Mouse (Mus musculus): ENCODE results near the gene Cst12.
"Not testable (repeated sequence)": the region's sequence is repeated elsewhere in the genome, so short reads cannot be mapped to it uniquely, and the experiment has no call there.

Cst12 gene

GRCm38 (mm10) chr2:148789142-148789541 lies at the start of gene Cst12:
Gene Cst12 (plus strand): TSS chr2:148789361.
- DNase-seq (ENCODE audit: low spot score): no peak

- DNase-seq (ENCODE audit: low spot score): no peak
Measured at GRCm38 (mm10) chr2:148743001-148743400, 46.2 kb upstream of the Cst12 start.

GRCm38 (mm10) chr2:148743846-148744407 lies 45.2 kb upstream of the Cst12 start:
- no peak for DNase-seq (ENCODE audit: low spot score)

- no peak for DNase-seq (ENCODE audit: low spot score)
Measured at GRCm38 (mm10) chr2:148750058-148750457, 39.1 kb upstream of the Cst12 start, which contains the start of gene Cstl1. Gene Cstl1 (plus strand): TSS chr2:148750358.

- DNase-seq (ENCODE audit: low spot score): peak; percentile 36
Measured at GRCm38 (mm10) chr2:148751893-148752813, 37.0 kb upstream of the Cst12 start.

GRCm38 (mm10) chr2:148754310-148754846 lies 34.8 kb upstream of the Cst12 start:
- DNase-seq (ENCODE audit: low spot score): no peak

GRCm38 (mm10) chr2:148763648-148764388 lies 25.3 kb upstream of the Cst12 start:
- DNase-seq (ENCODE audit: low spot score): peak; percentile 19

GRCm38 (mm10) chr2:148771397-148771796 lies 17.8 kb upstream of the Cst12 start, which contains the start of gene Cst11:
Gene Cst11 (minus strand): TSS chr2:148771497.
- DNase-seq (ENCODE audit: low spot score): not testable (repeated sequence)

- DNase-seq (ENCODE audit: low spot score): no peak
Measured at GRCm38 (mm10) chr2:148781709-148782108, 7.5 kb upstream of the Cst12 start, which contains the start of gene 8030411F24Rik. Gene 8030411F24Rik (plus strand): TSS chr2:148782009.

GRCm38 (mm10) chr2:148798485-148798884 lies 9.3 kb downstream of the Cst12 start, which contains the start of gene Cst8:
Gene Cst8 (plus strand): TSS chr2:148798785.
- DNase-seq (ENCODE audit: low spot score): no peak

GRCm38 (mm10) chr2:148801491-148801921 lies 12.3 kb downstream of the Cst12 start:
- DNase-seq (ENCODE audit: low spot score): no peak

GRCm38 (mm10) chr2:148806696-148807095 lies 17.5 kb downstream of the Cst12 start:
- no peak for DNase-seq (ENCODE audit: low spot score)

GRCm38 (mm10) chr2:148819909-148820308 lies 30.7 kb downstream of the Cst12 start, which contains the start of gene Cst13:
Gene Cst13 (plus strand): TSS chr2:148820081.
- no peak for DNase-seq (ENCODE audit: low spot score)

GRCm38 (mm10) chr2:148825986-148826385 lies 36.8 kb downstream of the Cst12 start:
- no peak for DNase-seq (ENCODE audit: low spot score)

GRCm38 (mm10) chr2:148834912-148835311 lies 45.8 kb downstream of the Cst12 start, which contains the start of gene Cst9:
Gene Cst9 (plus strand): TSS chr2:148835147.
- no peak for DNase-seq (ENCODE audit: low spot score)

- no peak for DNase-seq (ENCODE audit: low spot score)
Measured at GRCm38 (mm10) chr2:148838075-148838777, 49.1 kb downstream of the Cst12 start.

- DNase-seq (ENCODE audit: low spot score): no peak
Measured at GRCm38 (mm10) chr2:148839224-148839623, 50.1 kb downstream of the Cst12 start.

Measured in spleen, adult 12 weeks (tissue).